Mouse (Mus musculus): ENCODE results near the gene Uchl5. TPM values are rescaled to one million over a fixed set of nuclear protein-coding genes. Genes with fewer than 3 reads are reported as not detected.
A peak's percentile ranks its signal among the peaks of the same experiment; 100 is the strongest.

The Uchl5 gene
- polyA plus RNA-seq, 1 experiment: 4.7 TPM

DNA sequence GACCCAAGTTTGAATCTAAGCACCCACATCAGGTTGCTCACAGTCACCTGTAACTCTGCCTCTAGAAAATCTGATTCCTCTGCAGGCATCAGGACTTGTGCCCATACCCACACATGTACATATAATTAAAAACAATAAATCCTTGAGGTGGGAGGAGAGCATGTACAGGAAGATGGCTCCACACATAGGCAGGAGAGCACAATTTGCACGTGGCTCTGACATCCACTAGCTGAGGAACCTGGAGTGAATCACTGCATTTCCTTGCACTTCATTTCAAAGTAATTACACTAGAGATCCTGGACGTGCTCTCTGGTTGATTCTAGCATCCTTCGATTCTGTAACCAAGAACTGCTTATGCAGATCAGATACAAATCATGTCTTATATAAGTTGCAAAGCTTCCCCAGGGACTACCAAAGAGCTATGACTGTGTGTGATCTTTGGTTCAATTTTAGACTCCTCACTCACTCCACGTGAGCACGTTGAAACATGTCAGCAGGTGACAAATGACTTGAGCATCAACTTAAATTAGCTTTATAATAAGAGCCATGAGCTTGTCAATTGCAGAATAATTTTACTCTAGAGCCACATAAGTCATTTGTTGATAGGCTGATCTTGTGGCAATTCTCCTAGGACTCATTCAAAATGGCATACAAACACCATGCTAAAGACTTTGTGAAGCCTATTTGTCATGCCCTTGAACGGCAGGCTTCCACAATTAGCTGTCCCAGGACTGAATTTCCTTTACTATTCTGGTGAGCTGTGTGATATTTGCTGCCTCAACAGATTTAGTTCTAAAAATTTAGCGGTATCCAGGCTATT lies 59.5 kb downstream of the Uchl5 start:
- 57% methylated on average over 7 of the region's 7 CpGs for WGBS
- Histone ChIP-seq H3K36me3 (ENCODE audit: control insufficient read depth, insufficient read depth, low read length) (no peaks in the 10 kb centered on the region), H3K4me1 (ENCODE audit: control insufficient read depth, insufficient read depth, low read length) (no peaks in the 10 kb centered on the region), H3K4me3 (ENCODE audit: insufficient read depth, low read depth, low read length) (no peak overlapping the region), H3K27ac (ENCODE audit: insufficient read depth, low read depth, low read length) (no peak overlapping the region), H3K27me3 (replicated peaks; ENCODE audit: control insufficient read depth, insufficient read depth, low read length) (no peaks in the 10 kb centered on the region)
- no peak for DNase-seq
- no peak for TF ChIP-seq CTCF (conservative IDR thresholded peaks at IDR 0.05; ENCODE audit: insufficient read depth, insufficient read length, low read depth, low read length)
- TF ChIP-seq POLR2A (IDR thresholded peaks at IDR 0.05; ENCODE audit: low read depth, low read length): no peak

DNA sequence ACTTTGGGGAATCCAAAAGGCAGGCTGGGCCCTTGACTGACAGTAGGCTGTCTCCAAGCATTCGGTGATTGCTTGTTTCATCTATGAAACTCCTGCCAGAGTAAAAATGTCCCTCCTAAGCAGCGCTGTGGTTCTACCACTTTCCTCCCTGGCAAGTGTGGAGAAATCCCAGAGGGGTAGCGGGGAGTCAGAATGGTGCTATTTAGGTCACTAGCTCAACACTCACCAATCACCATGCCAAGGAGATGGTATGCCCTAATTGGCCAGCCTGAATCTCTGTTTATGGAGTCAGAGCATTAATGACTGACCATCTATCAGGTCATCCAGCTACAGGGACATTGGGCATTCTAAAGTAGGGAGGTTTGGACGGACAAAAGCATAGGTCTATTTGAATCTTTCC lies 60.6 kb downstream of the Uchl5 start:
- no peaks in the 10 kb centered on the region for H3K4me1 ChIP-seq (ENCODE audit: control insufficient read depth, insufficient read depth, low read length)
- H3K27ac ChIP-seq (ENCODE audit: insufficient read depth, low read depth, low read length): no peak overlapping the region
- H3K4me3 ChIP-seq (ENCODE audit: insufficient read depth, low read depth, low read length): no peak overlapping the region
- no peaks in the 10 kb centered on the region for H3K36me3 ChIP-seq (ENCODE audit: control insufficient read depth, insufficient read depth, low read length)
- TF ChIP-seq POLR2A (IDR thresholded peaks at IDR 0.05; ENCODE audit: low read depth, low read length): no peak
- TF ChIP-seq CTCF (conservative IDR thresholded peaks at IDR 0.05; ENCODE audit: insufficient read depth, insufficient read length, low read depth, low read length): no peak
- DNase-seq: no peak
- WGBS: 96% methylated on average over 4 of the region's 4 CpGs
- no peaks in the 10 kb centered on the region for H3K27me3 ChIP-seq (replicated peaks; ENCODE audit: control insufficient read depth, insufficient read depth, low read length)

DNA sequence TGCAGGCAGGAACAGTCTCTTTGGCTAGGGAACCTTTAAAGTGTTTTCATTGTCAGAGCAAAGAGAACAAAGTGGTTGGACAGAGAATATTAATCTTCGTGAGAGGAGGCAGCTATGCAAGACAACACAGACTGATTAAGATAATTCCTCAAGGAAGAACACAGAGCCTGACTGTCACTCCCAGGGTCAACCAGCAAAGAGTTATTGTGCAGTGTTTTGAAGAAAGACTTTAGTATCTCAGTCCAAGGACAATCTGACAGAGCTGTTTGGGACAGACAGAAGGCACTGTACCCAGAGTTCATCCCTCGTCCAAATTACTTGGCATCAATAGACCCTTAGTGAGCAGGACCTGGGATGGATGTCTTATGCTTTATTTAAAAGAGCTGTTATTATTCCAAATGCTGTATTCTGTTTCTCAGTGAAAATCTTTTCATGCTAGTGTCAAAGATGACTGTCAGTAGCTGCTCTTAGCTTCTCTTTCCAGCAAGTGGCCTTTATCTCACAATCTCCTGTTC lies 61.9 kb downstream of the Uchl5 start:
- no peaks in the 10 kb centered on the region for H3K4me1 ChIP-seq (ENCODE audit: control insufficient read depth, insufficient read depth, low read length)
- no peak for DNase-seq
- H3K27ac ChIP-seq (ENCODE audit: insufficient read depth, low read depth, low read length): no peak overlapping the region
- 55% methylated on average over 2 of the region's 2 CpGs for WGBS
- no peaks in the 10 kb centered on the region for H3K27me3 ChIP-seq (replicated peaks; ENCODE audit: control insufficient read depth, insufficient read depth, low read length)
- H3K36me3 ChIP-seq (ENCODE audit: control insufficient read depth, insufficient read depth, low read length): no peaks in the 10 kb centered on the region
- H3K4me3 ChIP-seq (ENCODE audit: insufficient read depth, low read depth, low read length): no peak overlapping the region
- TF ChIP-seq CTCF (conservative IDR thresholded peaks at IDR 0.05; ENCODE audit: insufficient read depth, insufficient read length, low read depth, low read length) (no peak), POLR2A (IDR thresholded peaks at IDR 0.05; ENCODE audit: low read depth, low read length) (no peak)

DNA sequence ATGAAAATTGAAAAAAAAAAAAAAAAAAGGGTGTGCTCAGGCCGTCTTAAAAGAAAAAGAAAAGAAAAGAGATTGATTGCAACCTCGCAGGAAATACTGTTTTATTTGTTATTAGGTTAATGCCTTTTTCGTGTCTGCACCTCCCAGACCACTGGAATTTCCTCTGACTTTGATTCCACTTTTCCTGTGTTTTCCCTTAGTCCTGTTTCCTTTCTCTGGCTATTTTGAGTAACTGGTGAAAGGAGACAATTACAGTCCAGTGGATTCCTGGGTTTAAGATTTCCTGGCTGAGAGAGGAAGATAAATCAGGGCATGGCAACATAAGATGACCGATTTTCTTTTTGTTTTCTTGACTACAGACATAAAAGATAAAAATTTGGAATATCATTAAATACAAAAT lies 75.3 kb downstream of the Uchl5 start:
- no peak overlapping the region for H3K27ac ChIP-seq (ENCODE audit: insufficient read depth, low read depth, low read length)
- 27% methylated on average over 4 of the region's 4 CpGs for WGBS
- H3K4me3 ChIP-seq (ENCODE audit: insufficient read depth, low read depth, low read length): no peak overlapping the region
- DNase-seq: peak; percentile 48
- no peaks in the 10 kb centered on the region for H3K27me3 ChIP-seq (replicated peaks; ENCODE audit: control insufficient read depth, insufficient read depth, low read length)
- H3K4me1 ChIP-seq (ENCODE audit: control insufficient read depth, insufficient read depth, low read length): no peaks in the 10 kb centered on the region
- H3K36me3 ChIP-seq (ENCODE audit: control insufficient read depth, insufficient read depth, low read length): no peaks in the 10 kb centered on the region
- TF ChIP-seq CTCF (conservative IDR thresholded peaks at IDR 0.05; ENCODE audit: insufficient read depth, insufficient read length, low read depth, low read length) (no peak), POLR2A (IDR thresholded peaks at IDR 0.05; ENCODE audit: low read depth, low read length) (no peak)

- no peak for TF ChIP-seq POLR2A (IDR thresholded peaks at IDR 0.05; ENCODE audit: low read depth, low read length)
- no peak for TF ChIP-seq CTCF (conservative IDR thresholded peaks at IDR 0.05; ENCODE audit: insufficient read depth, insufficient read length, low read depth, low read length)
- Histone ChIP-seq H3K4me3 (ENCODE audit: insufficient read depth, low read depth, low read length) (no peak overlapping the region), H3K4me1 (ENCODE audit: control insufficient read depth, insufficient read depth, low read length) (no peaks in the 10 kb centered on the region), H3K36me3 (ENCODE audit: control insufficient read depth, insufficient read depth, low read length) (no peaks in the 10 kb centered on the region), H3K27me3 (replicated peaks; ENCODE audit: control insufficient read depth, insufficient read depth, low read length) (no peaks in the 10 kb centered on the region), H3K27ac (ENCODE audit: insufficient read depth, low read depth, low read length) (no peak overlapping the region)
- 83% methylated on average over 2 of the region's 2 CpGs for WGBS
- DNase-seq: no peak
These were observed 75.8 kb downstream of the Uchl5 start for GRCm38 (mm10) chr1:143852779-143853358.

DNA sequence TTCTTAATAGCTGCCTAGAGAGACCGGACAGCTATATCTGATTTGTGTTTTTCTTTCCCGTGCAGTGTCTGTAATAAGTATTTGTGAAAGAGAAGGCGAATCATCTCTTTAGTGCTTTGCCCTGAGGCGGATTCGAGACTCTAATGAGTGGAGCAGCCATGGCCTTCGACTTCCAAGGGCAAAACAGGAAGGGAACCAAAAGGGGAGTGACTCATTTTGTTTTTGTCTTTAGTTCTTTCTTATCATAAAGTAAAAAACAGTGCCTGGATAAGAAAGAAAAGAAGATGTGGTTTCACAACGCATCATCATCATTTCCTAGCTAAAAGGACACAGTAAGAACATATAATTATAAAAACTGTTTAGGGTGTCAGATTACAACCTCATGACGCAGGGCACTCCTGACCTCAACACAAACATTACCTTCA lies 76.6 kb downstream of the Uchl5 start:
- Histone ChIP-seq H3K27ac (ENCODE audit: insufficient read depth, low read depth, low read length) (no peak overlapping the region), H3K4me1 (ENCODE audit: control insufficient read depth, insufficient read depth, low read length) (no peaks in the 10 kb centered on the region), H3K4me3 (ENCODE audit: insufficient read depth, low read depth, low read length) (no peak overlapping the region), H3K27me3 (replicated peaks; ENCODE audit: control insufficient read depth, insufficient read depth, low read length) (no peaks in the 10 kb centered on the region), H3K36me3 (ENCODE audit: control insufficient read depth, insufficient read depth, low read length) (no peaks in the 10 kb centered on the region)
- 52% methylated on average over 8 of the region's 8 CpGs for WGBS
- TF ChIP-seq POLR2A (IDR thresholded peaks at IDR 0.05; ENCODE audit: low read depth, low read length): no peak
- TF ChIP-seq CTCF (conservative IDR thresholded peaks at IDR 0.05; ENCODE audit: insufficient read depth, insufficient read length, low read depth, low read length): no peak
- DNase-seq: no peak

- no peak overlapping the region for H3K27ac ChIP-seq (ENCODE audit: insufficient read depth, low read depth, low read length)
- H3K36me3 ChIP-seq (ENCODE audit: control insufficient read depth, insufficient read depth, low read length): no peaks in the 10 kb centered on the region
- DNase-seq: no peak
- no peaks in the 10 kb centered on the region for H3K4me1 ChIP-seq (ENCODE audit: control insufficient read depth, insufficient read depth, low read length)
- H3K4me3 ChIP-seq (ENCODE audit: insufficient read depth, low read depth, low read length): no peak overlapping the region
- TF ChIP-seq CTCF (conservative IDR thresholded peaks at IDR 0.05; ENCODE audit: insufficient read depth, insufficient read length, low read depth, low read length) (no peak), POLR2A (IDR thresholded peaks at IDR 0.05; ENCODE audit: low read depth, low read length) (no peak)
- 64% methylated on average over 5 of the region's 5 CpGs for WGBS
- no peaks in the 10 kb centered on the region for H3K27me3 ChIP-seq (replicated peaks; ENCODE audit: control insufficient read depth, insufficient read depth, low read length)
These were observed 78.6 kb downstream of the Uchl5 start for GRCm38 (mm10) chr1:143855706-143856105.

Other genes with a start within 250 kb of the Uchl5 start
- gene B3galt2, start 136.6 kb upstream of the Uchl5 start, polyA plus RNA-seq (2012; rRNA removed): 0.41 and 0.50 TPM in 2 replicates
- 2.1 and 4.3 TPM in 2 replicates for gene Cdc73, start 74.4 kb upstream of the Uchl5 start, polyA plus RNA-seq (2012; rRNA removed)
- gene Glrx2, start 60.9 kb upstream of the Uchl5 start, polyA plus RNA-seq (2012; rRNA removed): 26.6 and 28.5 TPM in 2 replicates
- 1.9 and 2.8 TPM in 2 replicates for gene Trove2, start 204 bp upstream of the Uchl5 start, polyA plus RNA-seq (2012; rRNA removed)
- 3.8 and 5.3 TPM in 2 replicates for gene Rgs2, start 226.9 kb downstream of the Uchl5 start, polyA plus RNA-seq (2012; rRNA removed)